Mouse (Mus musculus) liver, embryonic 14 days (tissue): Measurements from ENCODE around the gene Csnka2ip. TPM values are rescaled to one million over a fixed set of nuclear protein-coding genes. Genes with fewer than 3 reads are reported as not detected.

Experiments
- polyA plus RNA-seq: library from polyadenylated mRNA; depleted of rRNA; stranded (reverse); fragments of >200 nt; gene quantifications from 2 replicates; pipeline ENCODE4 v1.2.3, GENCODE M21; 2012; rRNA removed

Csnka2ip gene
- polyA plus RNA-seq, result not detected in 2 replicates

GRCm38 (mm10) chr16:64602308-64602707 lies at the start of gene Csnka2ip:
Csnka2ip (minus strand) TSS chr16:64602408.

Other genes starting within 250 kb of the Csnka2ip start
- 7.0 TPM in 2 replicates for gene 4930453N24Rik, start 168.8 kb upstream of the Csnka2ip start, polyA plus RNA-seq
- gene Zfp654, start 249.2 kb upstream of the Csnka2ip start, polyA plus RNA-seq, result 2.6 and 3.1 TPM in 2 replicates
- 11.0 and 13.0 TPM in 2 replicates for gene Cggbp1, start 249.6 kb upstream of the Csnka2ip start, polyA plus RNA-seq